Mouse (Mus musculus): ENCODE measurements around the gene Wdr37. TPM values are rescaled to one million over a fixed set of nuclear protein-coding genes. Genes with fewer than 3 reads are reported as not detected.
"Not testable (repeated sequence)": the region's sequence is repeated elsewhere in the genome, so short reads cannot be mapped to it uniquely, and the experiment has no call there.

The Wdr37 gene
- polyA plus RNA-seq (2011; ENCODE audit: insufficient read length, low read depth, missing spikeins): 28.6 and 32.8 TPM in 2 replicates

DNA sequence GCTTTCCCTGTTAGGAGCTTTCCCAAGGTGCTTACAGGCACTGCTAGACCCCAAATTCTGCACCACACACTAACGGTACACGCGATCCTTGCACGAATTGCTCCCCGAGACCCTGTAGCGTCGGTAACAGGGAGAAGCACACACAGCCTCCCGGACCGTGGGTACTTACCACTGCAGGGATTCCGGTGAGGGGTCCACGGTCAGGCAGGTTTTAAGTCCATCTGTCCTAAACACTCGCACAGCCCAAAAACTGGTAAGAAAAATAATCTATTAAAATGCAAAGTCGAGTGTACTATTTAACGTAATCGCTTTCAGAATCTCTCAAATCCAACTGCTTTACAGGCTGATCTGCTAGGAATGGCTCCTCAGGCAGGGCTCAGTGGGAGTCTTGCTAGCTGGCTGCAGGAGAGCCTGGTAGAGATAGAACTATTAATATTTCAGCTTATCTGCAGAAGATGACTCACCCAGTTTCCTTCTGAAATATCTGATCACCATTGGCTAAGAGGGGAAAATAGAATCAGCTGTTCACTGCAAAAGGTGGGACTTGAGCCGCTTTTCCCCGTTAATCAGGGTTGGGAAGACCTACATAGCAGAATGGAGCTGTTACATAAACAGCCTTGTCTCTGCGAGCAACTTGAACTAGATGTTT, at the start of gene Wdr37:
TSS of gene Wdr37 (minus strand) at position 596 of the 649 bp plus-strand sequence.
- peak within 1 kb of the TSS; percentile 66 for H3K4me3 ChIP-seq (ENCODE audit: insufficient read depth, low read length)
- H3K27ac ChIP-seq (ENCODE audit: insufficient read depth, low read length): peak within 1 kb of the TSS; percentile 79
- no peaks in the 10 kb centered on the region; the same call in 1 of the 2 replicates for H3K4me1 ChIP-seq (ENCODE audit: control insufficient read depth, insufficient read depth, low read length)
- TF ChIP-seq POLR2A (IDR thresholded peaks at IDR 0.05; ENCODE audit: low read depth, low read length) (peak; percentile 63), CTCF (IDR thresholded peaks at IDR 0.05; ENCODE audit: borderline replicate concordance, insufficient read depth, low read length) (no peak)

GRCm38 (mm10) chr13:8913890-8914289, 42.2 kb upstream of the Wdr37 start:
- not testable (repeated sequence) for H3K4me3 ChIP-seq (ENCODE audit: insufficient read depth, low read length); H3K4me1 ChIP-seq (ENCODE audit: control insufficient read depth, insufficient read depth, low read length); H3K27ac ChIP-seq (ENCODE audit: insufficient read depth, low read length)

GRCm38 (mm10) chr13:8905986-8906385, 34.3 kb upstream of the Wdr37 start:
- not testable (repeated sequence) for H3K4me3 ChIP-seq (ENCODE audit: insufficient read depth, low read length); H3K4me1 ChIP-seq (ENCODE audit: control insufficient read depth, insufficient read depth, low read length); H3K27ac ChIP-seq (ENCODE audit: insufficient read depth, low read length)

DNA sequence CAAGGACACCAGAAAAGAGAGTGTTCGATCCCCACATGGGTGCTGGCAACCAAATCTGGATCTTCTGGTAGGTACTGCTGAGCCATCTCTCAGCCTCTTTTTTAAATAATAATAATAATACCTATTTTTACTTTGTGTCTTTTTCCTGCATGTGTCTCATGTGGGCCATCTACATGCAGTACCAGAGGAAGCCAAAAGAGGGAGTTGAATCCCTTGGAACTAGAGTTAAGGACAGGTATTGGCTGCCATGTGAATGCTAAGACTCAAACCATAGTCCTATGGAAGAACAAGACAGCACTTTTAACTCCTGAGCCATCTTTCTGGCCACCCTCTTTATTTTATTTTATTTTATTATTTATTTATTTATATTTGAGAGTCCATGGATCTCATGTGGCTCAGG, 16.9 kb upstream of the Wdr37 start:
- TF ChIP-seq CTCF (IDR thresholded peaks at IDR 0.05; ENCODE audit: borderline replicate concordance, insufficient read depth, low read length) (no peak), POLR2A (IDR thresholded peaks at IDR 0.05; ENCODE audit: low read depth, low read length) (no peak)
- no peak overlapping the region for H3K4me3 ChIP-seq (ENCODE audit: insufficient read depth, low read length)
- H3K4me1 ChIP-seq (ENCODE audit: control insufficient read depth, insufficient read depth, low read length): no peaks in the 10 kb centered on the region
- no peak overlapping the region for H3K27ac ChIP-seq (ENCODE audit: insufficient read depth, low read length)

GRCm38 (mm10) chr13:8886185-8886560, 14.5 kb upstream of the Wdr37 start:
- Histone ChIP-seq H3K27ac (ENCODE audit: insufficient read depth, low read length) (no peak overlapping the region), H3K4me3 (ENCODE audit: insufficient read depth, low read length) (peak overlapping the region; percentile 69), H3K4me1 (ENCODE audit: control insufficient read depth, insufficient read depth, low read length) (no peaks in the 10 kb centered on the region)
- no peak for TF ChIP-seq POLR2A (IDR thresholded peaks at IDR 0.05; ENCODE audit: low read depth, low read length)
- no peak for TF ChIP-seq CTCF (IDR thresholded peaks at IDR 0.05; ENCODE audit: borderline replicate concordance, insufficient read depth, low read length)

DNA sequence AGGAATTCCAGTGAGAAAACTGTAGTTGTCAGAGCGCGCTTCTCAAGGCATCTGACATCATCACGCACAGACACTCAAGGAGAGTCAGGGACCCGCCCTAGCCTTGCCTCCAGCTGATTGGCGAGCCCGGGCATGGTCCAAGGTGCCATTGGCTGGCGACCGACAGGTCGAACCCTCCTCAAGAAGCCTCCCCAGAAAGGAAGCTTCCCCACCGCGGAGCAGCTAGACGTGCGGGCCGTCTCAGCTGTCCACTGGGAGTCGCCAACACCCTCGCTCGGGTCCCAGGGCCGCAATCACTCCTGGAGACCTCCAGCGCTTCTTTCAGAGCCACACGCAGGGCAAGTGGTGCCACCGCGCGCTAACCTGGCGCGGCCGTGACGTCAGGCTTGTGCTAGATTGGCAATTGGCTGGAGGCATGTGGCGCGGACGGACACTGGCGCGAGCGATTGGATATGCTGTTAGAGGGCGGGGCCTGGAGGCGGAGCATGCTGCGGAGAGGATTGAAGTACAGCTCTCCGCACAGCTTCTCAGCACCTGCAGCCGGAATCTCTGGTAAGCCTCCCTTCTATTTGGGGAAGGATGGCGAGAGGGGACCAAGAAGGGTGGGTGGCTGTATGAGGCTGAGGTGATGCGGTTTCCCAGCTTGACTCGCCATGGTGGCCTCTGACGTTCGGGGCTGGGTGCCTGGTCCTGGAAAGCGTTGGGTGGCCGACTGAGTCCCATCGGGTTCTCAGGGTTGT, 13.9 kb upstream of the Wdr37 start, which contains the start of gene Idi1:
TSS of gene Idi1 (plus strand) at position 57 of the 740 bp plus-strand sequence.
- no peak for TF ChIP-seq CTCF (IDR thresholded peaks at IDR 0.05; ENCODE audit: borderline replicate concordance, insufficient read depth, low read length)
- TF ChIP-seq POLR2A (IDR thresholded peaks at IDR 0.05; ENCODE audit: low read depth, low read length): peak; percentile 90
- no peaks in the 10 kb centered on the region for H3K4me1 ChIP-seq (ENCODE audit: control insufficient read depth, insufficient read depth, low read length)
- H3K4me3 ChIP-seq (ENCODE audit: insufficient read depth, low read length): peak within 1 kb of the TSS; percentile 69
- peak within 1 kb of the TSS; percentile 75 for H3K27ac ChIP-seq (ENCODE audit: insufficient read depth, low read length)

DNA sequence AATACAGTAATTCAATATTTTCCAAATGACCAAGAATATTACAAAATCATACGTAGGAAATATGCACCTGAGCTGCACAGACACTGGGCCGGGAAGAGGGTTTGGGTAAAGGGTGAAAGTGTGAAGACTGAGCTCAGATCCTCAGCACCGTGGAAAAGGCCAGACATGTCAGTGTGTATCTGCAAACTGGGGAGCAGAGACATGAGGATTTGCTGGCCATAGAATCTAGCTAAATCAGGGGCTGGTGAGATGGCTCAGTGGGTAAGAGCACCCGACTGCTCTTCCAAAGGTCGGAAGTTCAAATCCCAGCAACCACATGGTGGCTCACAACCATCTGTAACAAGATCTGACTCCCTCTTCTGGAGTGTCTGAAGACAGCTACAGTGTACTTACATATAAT, 12.2 kb upstream of the Wdr37 start:
- H3K4me1 ChIP-seq (ENCODE audit: control insufficient read depth, insufficient read depth, low read length); H3K4me3 ChIP-seq (ENCODE audit: insufficient read depth, low read length); H3K27ac ChIP-seq (ENCODE audit: insufficient read depth, low read length): not testable (repeated sequence)

GRCm38 (mm10) chr13:8881611-8882010, 9.9 kb upstream of the Wdr37 start:
- Histone ChIP-seq H3K27ac (ENCODE audit: insufficient read depth, low read length) (no peak overlapping the region), H3K4me1 (ENCODE audit: control insufficient read depth, insufficient read depth, low read length) (no peaks in the 10 kb centered on the region), H3K4me3 (ENCODE audit: insufficient read depth, low read length) (no peak overlapping the region)
- TF ChIP-seq CTCF (IDR thresholded peaks at IDR 0.05; ENCODE audit: borderline replicate concordance, insufficient read depth, low read length) (no peak), POLR2A (IDR thresholded peaks at IDR 0.05; ENCODE audit: low read depth, low read length) (no peak)

- Histone ChIP-seq H3K4me3 (ENCODE audit: insufficient read depth, low read length) (no peak overlapping the region), H3K4me1 (ENCODE audit: control insufficient read depth, insufficient read depth, low read length) (no peaks in the 10 kb centered on the region), H3K27ac (ENCODE audit: insufficient read depth, low read length) (no peak overlapping the region)
- TF ChIP-seq POLR2A (IDR thresholded peaks at IDR 0.05; ENCODE audit: low read depth, low read length) (no peak), CTCF (IDR thresholded peaks at IDR 0.05; ENCODE audit: borderline replicate concordance, insufficient read depth, low read length) (no peak)
Measured at GRCm38 (mm10) chr13:8873776-8874175, 2.1 kb upstream of the Wdr37 start.

GRCm38 (mm10) chr13:8870510-8871313, 997 bp downstream of the Wdr37 start:
- TF ChIP-seq POLR2A (IDR thresholded peaks at IDR 0.05; ENCODE audit: low read depth, low read length) (peak; percentile 93), CTCF (IDR thresholded peaks at IDR 0.05; ENCODE audit: borderline replicate concordance, insufficient read depth, low read length) (peak; percentile 88)
- Histone ChIP-seq H3K4me3 (ENCODE audit: insufficient read depth, low read length) (peak overlapping the region; percentile 66), H3K27ac (ENCODE audit: insufficient read depth, low read length) (peak overlapping the region; percentile 79), H3K4me1 (ENCODE audit: control insufficient read depth, insufficient read depth, low read length) (no peaks in the 10 kb centered on the region; the same call in 1 of the 2 replicates)
